Mouse (Mus musculus) cortical plate, adult 2 months (tissue): ENCODE measurements at regions not wholly inside any gene's neighbourhood (a gene's known extent, or its start where the extent isn't known, plus 50 kb on each side); places are given as distances from the start of the nearest gene placed in this dataset.

ENCODE experiments used
- CTCF ChIP-seq: fragments of 200-500 bp; IDR thresholded peaks from 2 replicates; pipeline ENCODE4 v1.5.1; 2011; ENCODE audit warnings: mild to moderate bottlenecking, control low read depth, low read length; ENCODE audit not compliant: insufficient read depth; ENCODE audit errors: extremely low read depth
- POLR2A ChIP-seq: fragments of 200-500 bp; IDR thresholded peaks from 2 replicates; pipeline ENCODE4 v1.6.1; 2011; ENCODE audit warnings: mild to moderate bottlenecking, low read length, control low read depth; ENCODE audit not compliant: insufficient read depth; ENCODE audit errors: extremely low read depth

DNA sequence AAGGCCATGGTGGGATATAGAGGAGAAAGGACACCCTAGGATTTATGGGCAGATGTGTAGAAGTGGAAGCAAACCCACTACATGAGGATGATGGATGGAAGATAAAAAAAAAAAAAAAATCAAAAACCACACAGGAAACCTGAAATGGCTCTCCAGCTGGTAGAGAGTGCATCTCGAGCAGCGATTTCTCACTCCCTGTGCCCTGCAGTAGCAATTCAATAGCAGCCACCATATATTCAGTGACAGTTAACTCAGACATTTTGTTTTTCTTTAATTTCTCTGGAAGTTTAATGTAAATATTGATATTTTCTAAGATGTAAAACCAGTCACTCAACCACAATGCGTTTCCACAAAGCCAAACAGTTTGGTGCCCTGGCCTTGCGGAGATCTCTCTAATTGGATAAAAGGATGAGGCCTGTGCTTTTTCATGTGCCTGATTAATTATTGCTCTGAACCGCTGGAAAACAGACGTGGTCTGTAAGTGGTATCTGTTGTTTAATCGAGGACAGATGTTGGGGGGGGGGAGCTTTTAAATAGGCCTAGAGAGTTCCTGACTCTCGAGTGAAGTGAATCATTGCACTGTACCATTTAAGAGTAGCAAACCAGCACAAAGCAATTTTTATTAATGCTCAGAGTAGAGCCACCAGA is 68.0 kb upstream of the Shisa3 start:
- no peak for TF ChIP-seq CTCF
- no peak for TF ChIP-seq POLR2A
